Mouse (Mus musculus): Measurements from ENCODE around the gene Selenov. TPM values are rescaled to one million over a fixed set of nuclear protein-coding genes. Genes with fewer than 3 reads are reported as not detected.

Selenov gene
- total RNA-seq, 2 experiments from 2014 or later = not detected

Other genes with a start within 250 kb of the Selenov start
- gene Psmc4, start 241.1 kb downstream of the Selenov start, total RNA-seq (2021) = 100 to 1,000 TPM in 1 of 2 experiments, 10 to 100 TPM in 1; 99.0 to 104 TPM
- not detected for gene Fcgbp, start 219.9 kb downstream of the Selenov start, total RNA-seq (2021)
- gene 9530053A07Rik, start 161.7 kb downstream of the Selenov start, total RNA-seq (2021) = not detected
- 10 to 100 TPM; 21.8 to 24.3 TPM for gene Fbl, start 121.5 kb downstream of the Selenov start, total RNA-seq (2021)
- 10 to 100 TPM; 91.6 to 95.8 TPM for gene Dyrk1b, start 111.7 kb downstream of the Selenov start, total RNA-seq (2021)
- 1 to 10 TPM; 5.0 to 5.2 TPM for gene Eid2, start 23.3 kb downstream of the Selenov start, total RNA-seq (2021)
- gene Eid2b, start 13.4 kb downstream of the Selenov start, total RNA-seq (2021) = 1 to 10 TPM; 4.0 to 4.8 TPM
- not detected for gene Dll3, start 11.1 kb upstream of the Selenov start, total RNA-seq (2021)
- gene Timm50, start 20.9 kb upstream of the Selenov start, total RNA-seq (2021) = 10 to 100 TPM; 41.8 to 43.9 TPM
- gene Supt5, start 47.6 kb upstream of the Selenov start, total RNA-seq (2021) = 10 to 100 TPM; 52.8 to 54.3 TPM
- gene Rps16, start 59.5 kb upstream of the Selenov start, total RNA-seq (2021) = 100 to 1,000 TPM; 361 to 390 TPM
- gene Plekhg2, start 81.4 kb upstream of the Selenov start, total RNA-seq (2021) = 1 to 10 TPM; 4.7 to 7.3 TPM
- gene Zfp36, start 89.1 kb upstream of the Selenov start, total RNA-seq (2021) = 1 to 10 TPM; 7.3 to 7.6 TPM
- gene Med29, start 101.5 kb upstream of the Selenov start, total RNA-seq (2021) = 10 to 100 TPM; 19.6 to 20.2 TPM
- 10 to 100 TPM; 24.9 to 29.4 TPM for gene Paf1, start 101.8 kb upstream of the Selenov start, total RNA-seq (2021)
- 1 to 10 TPM; 1.6 to 4.2 TPM for gene Gmfg, start 146.3 kb upstream of the Selenov start, total RNA-seq (2021)
- gene Lrfn1, start 160.8 kb upstream of the Selenov start, total RNA-seq (2021) = under 1 TPM; 0.23 to 0.38 TPM
- gene Ifnl2, start 219.3 kb upstream of the Selenov start, total RNA-seq (2021) = not detected
- not detected for gene Ifnl3, start 231.7 kb upstream of the Selenov start, total RNA-seq (2021)
- gene Sycn, start 249.7 kb upstream of the Selenov start, total RNA-seq (2021) = not detected

Measured in gastrocnemius, postnatal 25 days (tissue).